Mouse (Mus musculus): Measurements from ENCODE around the gene Sult2a1. TPM values are rescaled to one million over a fixed set of nuclear protein-coding genes. Genes with fewer than 3 reads are reported as not detected.
"Not testable (repeated sequence)": the region's sequence is repeated elsewhere in the genome, so short reads cannot be mapped to it uniquely, and the experiment has no call there.

Sult2a1 gene
- not detected for polyA plus RNA-seq (2017; shearing (Covaris generic))

- ATAC-seq: not testable (repeated sequence)
Observed at GRCm38 (mm10) chr7:13837309-13837708, at the start of gene Sult2a1. Gene Sult2a1, minus strand, starts transcription at chr7:13837409.

- ATAC-seq: no peak
Observed at GRCm38 (mm10) chr7:13813913-13814312, 23.3 kb downstream of the Sult2a1 start.

Other genes with a start within 250 kb of the Sult2a1 start
- not detected for gene Sult2a5, start 213.4 kb downstream of the Sult2a1 start, polyA plus RNA-seq (2017; shearing (Covaris generic))
- gene Sult2a2, start 103.9 kb downstream of the Sult2a1 start, polyA plus RNA-seq (2017; shearing (Covaris generic)): not detected
- gene Sult2a4, start 152.2 kb upstream of the Sult2a1 start, polyA plus RNA-seq (2017; shearing (Covaris generic)): not detected

Data from CD4-positive, CD25-positive, alpha-beta regulatory T cell, adult 4 months (primary cell).